Mouse (Mus musculus): Measurements from ENCODE around the gene Slx4ip.

GRCm38 (mm10) chr2:136946297-136946696, 55.3 kb downstream of the Slx4ip start:
- TF ChIP-seq CTCF (IDR thresholded peaks at IDR 0.05; ENCODE audit: low read depth, low read length) = no peak
- no peak for TF ChIP-seq POLR2A (IDR thresholded peaks at IDR 0.05; ENCODE audit: extremely low read depth, insufficient read depth, low read length)

All from liver, adult 2 months (tissue).